Mouse (Mus musculus) 416B (cell line): ENCODE results near the gene Aldh1l1.

ENCODE experiments used
- DNase-seq: peaks from one replicate; pipeline ENCODE4 v3.0.0; 2011; ENCODE audit warnings: low read depth

The Aldh1l1 gene

DNA sequence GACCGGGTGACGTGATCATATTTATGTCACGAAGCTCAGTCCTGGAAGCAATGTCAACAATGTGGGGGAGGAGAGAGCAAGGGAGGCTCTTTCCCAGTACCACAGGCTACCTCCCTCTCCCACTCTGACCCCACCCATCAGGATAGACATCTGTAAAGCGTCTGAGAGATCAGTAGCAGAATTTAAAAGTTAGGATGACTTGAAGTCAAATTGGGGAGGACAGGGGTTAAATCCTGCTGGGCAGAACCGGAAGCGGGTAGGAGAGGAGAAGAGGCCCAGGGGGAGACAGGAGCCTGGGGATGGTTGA, 135.3 kb downstream of the Aldh1l1 start:
- no peak for DNase-seq

DNA sequence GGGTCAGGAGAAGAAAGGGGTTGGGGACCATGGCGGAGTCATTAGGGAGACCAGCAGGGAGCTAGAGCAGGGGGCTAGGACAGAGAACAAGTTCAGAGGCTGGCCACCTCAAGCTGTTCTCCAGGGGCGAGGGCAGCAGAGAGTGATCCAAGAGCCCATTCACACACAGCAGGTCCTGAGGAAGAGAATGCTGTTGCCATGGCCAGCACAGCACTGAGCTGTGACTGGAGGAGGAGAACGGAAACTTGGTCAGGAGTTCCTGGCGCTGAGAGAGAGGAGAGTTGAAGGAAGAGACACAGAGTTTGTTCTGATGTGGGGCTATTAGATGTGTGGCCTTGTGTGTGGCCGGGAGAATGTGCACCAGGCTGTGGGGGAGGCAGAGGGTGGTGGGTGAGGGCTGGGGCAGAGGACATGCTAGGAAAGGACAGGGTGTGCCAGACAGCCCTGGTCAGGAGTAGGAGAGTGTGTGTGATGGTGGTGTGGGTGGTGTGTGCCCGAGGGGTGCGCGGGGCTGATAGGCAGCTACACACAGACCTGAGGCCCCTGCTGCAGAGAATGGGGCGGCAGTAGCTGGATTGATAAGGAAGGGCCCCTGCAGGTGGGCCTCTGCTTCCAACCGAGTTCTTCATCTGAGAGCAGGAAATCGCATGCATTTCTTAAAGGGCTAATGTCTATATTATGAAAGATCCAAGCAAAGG, 136.7 kb downstream of the Aldh1l1 start:
- no peak for DNase-seq

DNA sequence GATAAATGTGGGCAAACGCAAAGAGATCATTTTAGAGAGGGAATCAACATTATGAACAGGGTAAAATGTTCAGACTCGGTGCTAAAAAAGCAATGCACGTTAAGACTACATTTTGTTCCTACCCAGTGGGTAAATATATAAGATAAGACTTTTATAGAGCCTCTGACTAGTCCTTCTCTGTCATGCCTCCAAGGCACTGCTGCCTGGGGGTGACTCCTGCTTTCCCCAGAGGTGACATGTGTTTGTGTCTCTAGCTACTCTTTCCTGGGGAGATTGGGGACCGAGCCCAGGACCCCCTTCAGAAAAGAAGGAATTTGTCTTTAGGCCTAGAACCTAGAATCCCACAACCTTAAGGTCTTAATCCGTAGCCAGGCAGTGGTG, 137.2 kb downstream of the Aldh1l1 start:
- no peak for DNase-seq

DNA sequence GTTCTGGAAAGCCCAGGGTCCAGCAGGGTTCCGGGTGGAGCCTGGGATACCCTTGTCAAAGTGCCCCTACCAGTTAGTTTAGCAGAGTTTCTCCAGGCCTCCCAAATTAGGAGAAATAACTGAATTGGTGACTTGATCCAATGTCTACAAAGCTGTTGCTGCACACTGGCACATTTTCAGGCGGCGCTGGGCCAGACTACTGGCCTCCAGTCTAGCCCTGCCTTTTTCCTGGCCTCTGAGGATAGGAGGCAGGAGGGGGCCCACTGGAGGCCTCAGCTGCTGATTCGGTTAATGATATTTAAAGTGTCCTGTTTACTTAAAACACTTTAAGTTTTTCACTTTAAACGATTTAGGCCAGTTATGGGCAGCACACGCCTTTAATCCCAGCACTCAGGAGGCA, 138.0 kb downstream of the Aldh1l1 start:
- DNase-seq = no peak

DNA sequence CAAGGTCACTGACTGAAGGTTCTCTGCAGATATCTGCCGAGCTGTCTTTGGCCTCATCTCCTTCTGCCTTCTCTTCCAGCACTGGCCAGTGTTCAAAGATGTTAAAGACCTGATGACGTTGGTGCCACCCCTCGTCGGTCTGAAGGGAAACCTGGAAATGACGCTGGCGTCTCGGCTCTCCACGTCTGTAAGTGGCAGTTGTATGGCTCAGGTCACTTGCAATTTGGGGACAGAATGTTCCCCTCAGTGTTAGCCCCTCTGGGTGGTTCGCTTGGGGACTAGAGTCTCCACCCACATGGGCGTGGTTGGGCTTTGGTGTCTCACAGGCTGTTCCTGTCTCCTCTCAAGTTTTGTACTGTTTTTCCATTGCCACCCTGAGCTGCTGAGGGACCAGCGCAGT, 138.5 kb downstream of the Aldh1l1 start:
- DNase-seq = no peak

DNA sequence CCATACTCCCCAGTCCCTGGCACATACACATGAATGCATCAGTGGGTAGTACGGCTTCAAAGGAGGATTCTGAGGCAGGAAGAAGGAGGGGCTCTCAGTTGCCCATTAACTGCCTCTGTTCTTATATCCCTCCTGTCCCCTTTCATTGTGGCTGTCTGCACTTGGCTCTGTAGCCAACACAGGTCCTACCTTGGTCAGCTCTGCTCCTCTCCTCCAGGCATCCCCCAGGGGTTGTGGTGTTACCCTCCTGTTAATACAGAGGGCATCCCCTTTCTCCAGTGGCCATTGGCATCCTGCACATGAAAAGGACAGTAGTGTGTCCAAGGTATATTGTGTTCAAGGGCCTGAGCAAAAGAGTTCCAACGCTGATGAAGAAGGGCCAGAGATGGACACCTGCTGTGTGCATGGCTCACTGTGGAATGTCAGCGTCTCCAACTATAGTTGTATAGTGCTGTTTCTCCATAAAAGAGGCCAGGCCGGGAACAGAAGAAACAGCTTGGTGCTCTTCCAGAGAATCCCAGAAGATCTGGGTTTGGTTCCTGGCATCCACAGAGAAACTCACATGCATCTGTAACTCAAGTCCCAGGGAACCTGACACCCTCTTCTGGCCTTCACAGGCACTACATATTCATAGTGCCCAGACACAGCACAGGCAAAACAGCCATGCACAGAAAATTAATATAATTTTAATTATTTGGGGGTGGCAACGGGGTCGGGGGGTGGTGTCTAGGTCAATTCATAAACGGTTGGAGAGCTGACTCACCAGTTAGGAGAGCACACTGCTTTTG, 139.2 kb downstream of the Aldh1l1 start:
- peak; percentile 24 for DNase-seq

DNA sequence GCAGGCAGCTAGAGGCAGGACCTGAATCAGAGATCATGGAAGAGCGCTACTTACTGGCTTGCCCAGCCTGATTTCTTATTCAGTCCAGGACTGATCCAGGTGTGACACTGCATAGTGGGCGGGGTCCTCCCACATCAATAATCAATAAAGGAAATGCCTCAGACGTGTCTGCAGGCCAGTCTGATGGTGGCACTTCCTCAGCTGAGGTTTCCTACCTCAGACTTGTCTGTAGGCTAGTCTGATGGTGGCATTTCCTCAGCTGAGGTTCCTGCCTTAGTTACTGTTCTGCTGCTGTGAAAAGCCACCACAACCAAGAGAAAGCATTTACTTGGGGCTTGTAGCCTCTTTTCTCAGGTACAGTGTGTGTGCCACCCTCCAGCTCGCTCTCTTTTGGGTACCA, 141.3 kb downstream of the Aldh1l1 start:
- DNase-seq = no peak

DNA sequence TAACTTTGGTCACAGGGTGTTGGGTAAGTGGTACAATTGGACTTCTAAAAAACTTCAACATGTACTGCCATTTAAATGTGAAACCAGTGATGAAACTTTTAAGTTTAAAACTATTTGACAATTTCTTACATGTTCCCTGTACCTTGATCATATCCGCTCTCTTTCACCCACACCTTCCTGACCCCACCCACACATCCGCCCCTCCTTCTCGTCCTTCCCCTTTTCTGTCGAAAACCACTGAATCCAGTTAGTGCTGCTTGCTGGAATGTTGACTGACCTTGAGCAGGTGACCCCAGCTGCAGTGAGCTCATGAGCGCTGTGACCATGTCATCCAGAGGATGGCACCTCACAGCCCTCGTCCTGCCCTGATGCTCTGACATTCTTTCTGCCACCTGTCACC, 143.3 kb downstream of the Aldh1l1 start:
- peak; percentile 42 for DNase-seq

DNA sequence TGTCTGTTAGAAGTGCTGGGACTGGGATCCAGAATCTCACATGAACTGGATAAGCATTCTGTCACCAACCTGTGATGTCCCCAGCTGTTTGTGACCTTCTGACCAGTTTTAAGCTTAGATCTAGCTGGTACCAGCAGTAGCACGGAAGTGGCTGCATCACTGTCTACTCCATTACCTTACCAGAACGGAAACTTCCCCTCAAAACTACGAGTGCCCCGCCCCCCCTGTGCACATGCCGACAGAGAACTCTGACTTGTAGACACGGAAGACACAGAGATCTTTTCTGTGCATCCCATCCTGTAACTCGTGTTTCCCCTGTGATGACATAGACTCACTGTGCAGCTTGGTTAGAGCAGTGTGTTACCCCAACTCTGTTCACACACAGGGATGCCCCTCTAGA, 144.2 kb downstream of the Aldh1l1 start:
- no peak for DNase-seq

DNA sequence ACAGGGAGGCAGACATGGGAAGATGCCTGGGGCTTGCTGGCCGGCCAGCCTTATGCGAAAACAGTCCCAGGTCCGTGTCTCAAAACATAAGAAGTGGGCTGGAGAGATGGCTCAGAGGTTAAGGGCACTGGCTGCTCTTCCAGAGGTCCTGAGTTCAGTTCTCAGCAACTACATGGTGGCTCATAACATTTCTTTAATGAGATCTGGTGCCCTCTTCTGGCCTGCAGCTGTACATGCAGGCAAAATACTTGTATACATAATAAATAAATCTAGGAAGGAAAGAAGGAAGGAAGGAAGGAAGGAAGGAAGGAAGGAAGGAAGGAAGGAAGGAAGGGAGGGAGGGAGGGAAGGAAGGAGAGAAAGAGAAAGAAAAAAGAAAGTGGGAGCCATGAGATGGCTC, 146.3 kb downstream of the Aldh1l1 start:
- peak; percentile 41 for DNase-seq

DNA sequence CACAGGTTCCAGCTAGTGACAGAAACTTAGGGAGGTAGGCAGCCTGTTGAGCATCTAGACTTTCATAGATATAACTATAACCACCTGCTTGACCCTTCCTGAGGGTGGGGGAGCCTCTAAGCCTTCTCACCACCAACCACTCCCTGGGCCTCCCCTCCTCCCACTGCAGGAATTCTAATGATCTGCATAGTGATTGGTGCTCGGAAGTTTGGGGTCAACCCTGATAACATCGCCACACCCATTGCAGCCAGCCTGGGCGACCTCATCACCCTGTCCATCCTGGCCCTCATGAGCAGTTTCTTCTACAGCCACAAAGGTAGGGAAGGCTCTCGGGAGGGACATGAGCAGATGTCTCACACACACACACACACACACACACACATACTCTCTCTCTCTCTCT, 148.9 kb downstream of the Aldh1l1 start:
- no peak for DNase-seq

DNA sequence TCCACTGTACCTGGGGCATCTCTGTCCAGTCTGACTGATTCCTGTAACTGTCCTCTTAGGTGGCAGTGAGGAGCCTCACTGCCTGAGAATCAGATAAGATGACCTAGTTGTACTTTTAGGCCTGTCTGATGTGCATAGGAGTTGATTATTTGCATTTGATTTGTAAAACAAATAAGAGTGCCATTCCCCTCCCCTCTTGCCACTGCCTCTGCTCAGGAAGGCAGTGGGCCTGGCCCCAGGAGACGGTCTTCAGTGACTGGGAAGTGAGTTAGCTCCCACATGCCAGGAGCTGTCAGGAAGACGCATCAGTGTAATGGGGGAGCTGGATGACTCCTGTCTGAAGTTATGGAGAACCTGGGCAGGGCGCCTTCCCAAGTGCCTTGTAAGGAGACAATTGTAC, 149.4 kb downstream of the Aldh1l1 start:
- DNase-seq = no peak

DNA sequence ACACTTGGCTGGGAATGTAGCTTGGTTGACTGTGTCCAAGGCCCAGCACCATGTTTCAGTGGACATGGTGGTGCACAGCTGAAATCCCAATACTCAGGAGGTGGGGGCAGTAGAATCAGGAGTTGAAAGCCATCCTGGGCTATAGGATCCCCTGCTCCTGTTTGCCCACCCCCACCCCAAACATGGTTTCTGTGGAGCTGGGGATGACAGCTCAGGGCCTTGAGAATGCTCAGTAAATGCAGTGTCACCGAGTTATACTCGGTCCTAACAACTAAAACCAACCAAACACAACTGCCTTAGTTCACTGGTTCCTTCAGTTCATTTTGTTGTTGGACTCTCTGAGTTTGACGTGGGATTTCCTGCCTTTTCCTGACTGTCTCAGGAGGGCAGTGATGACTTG, 156.8 kb downstream of the Aldh1l1 start:
- DNase-seq = no peak

DNA sequence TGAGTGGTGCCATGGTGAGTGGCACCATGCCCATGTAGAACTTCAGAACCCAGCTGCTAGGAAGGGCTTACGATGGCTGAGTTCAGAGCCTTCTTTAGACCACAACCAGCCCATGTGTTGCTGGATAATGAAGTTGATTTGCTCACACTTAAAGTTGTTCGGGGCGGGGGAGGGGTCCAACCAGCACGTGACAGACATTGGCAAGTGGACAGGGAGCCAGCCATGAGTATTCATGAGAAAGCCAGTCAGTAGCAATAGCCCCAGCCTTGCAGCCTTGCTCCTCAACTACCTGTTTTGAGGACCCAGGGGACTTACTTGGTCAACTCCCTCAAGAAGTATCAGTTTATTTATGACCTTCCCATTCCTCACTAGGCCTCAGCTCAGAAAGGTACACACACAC, 158.7 kb downstream of the Aldh1l1 start:
- DNase-seq = no peak

DNA sequence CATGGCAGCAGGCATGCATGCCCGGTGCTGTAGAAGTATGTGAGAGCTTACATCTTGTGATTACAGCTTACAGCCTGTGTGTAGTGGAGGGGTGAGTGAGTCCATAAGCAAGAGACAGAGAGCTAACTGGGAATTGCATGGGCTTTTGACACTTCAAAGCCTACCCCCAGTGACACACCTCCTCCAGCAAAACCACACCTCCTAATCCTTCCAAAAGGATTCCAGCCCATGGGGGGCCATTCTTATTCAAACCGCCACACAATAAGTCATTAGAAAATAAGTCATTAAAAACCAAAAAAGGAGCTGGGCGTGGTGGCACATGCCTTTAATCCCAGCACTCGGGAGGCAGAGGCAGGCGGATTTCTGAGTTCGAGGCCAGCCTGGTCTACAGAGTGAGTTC, 162.2 kb downstream of the Aldh1l1 start:
- no peak for DNase-seq

DNA sequence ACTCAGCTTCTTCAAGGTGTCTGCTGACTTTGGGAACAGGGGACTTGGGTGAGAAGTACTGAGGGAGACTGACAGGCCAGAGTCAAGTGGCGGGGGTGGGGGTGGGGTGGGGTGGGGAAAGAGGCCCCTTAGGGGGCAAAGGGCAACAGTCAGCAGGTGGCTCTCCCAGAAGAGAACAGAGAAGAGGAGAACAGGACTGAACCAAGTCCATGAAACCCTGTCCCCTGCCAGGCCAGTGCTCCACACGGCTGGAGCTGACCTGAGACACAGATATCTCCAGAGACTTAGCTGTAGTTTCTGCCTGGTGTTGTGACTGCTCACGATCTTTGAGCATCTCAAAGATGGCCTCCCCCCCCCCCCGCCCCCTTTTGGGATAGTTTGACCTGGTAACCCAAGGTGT, 163.1 kb downstream of the Aldh1l1 start:
- no peak for DNase-seq
